22 mouse cellular contexts compared by ENCODE assay signal in the genomic region with DNA sequence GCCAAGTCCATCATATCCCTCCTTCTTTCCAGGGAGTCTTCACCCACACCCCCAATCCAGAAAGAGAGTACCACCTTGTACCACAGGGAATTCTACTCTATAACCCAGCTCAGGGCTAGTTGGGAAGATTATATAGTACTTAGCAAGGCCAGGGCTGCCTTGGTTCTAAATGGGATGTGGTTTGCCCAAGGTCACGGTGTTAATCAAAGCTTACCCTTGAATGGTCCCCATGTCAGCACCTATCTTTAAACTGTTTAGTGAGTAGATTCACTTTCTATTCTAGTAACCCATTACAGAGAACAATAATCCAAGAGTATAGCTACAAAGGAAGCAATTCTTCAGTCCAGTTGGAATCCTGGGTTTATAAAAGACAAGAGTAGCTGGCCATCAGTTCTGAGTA. TPM values are rescaled to one million over a fixed set of nuclear protein-coding genes. Genes with fewer than 3 reads are reported as not detected.
"Had no signal": no experiment of that assay in that cellular context is flagged by ENCODE, and none has a peak within 500 bp of the region (broad histone marks: within the 10 kb centered on the region; RNA-seq: fewer than 3 reads in every experiment).

No protein-coding gene starts in this region.

- H3K27me3 ChIP-seq: liver, embryonic 15.5 days; lung, embryonic 15.5 days; midbrain, embryonic 13.5 days; midbrain, embryonic 15.5 days; neural tube, embryonic 13.5 days; neural tube, embryonic 15.5 days had no signal

- H3K4me2 ChIP-seq: liver, embryonic 13.5 days; liver, embryonic 15.5 days; lung, embryonic 15.5 days; midbrain, embryonic 11.5 days; midbrain, embryonic 13.5 days; midbrain, embryonic 15.5 days; neural tube, embryonic 13.5 days; neural tube, embryonic 15.5 days had no signal

- H3K4me3 ChIP-seq: liver, embryonic 13.5 days; liver, embryonic 15.5 days; lung, embryonic 15.5 days; megakaryocyte, embryonic 14.5 days; midbrain, embryonic 13.5 days; midbrain, embryonic 15.5 days; neural tube, embryonic 13.5 days; neural tube, embryonic 15.5 days had no signal

- H3K27ac ChIP-seq: liver, embryonic 13.5 days; liver, embryonic 15.5 days; lung, embryonic 15.5 days; macrophage; midbrain, embryonic 13.5 days; midbrain, embryonic 15.5 days; neural tube, embryonic 13.5 days; neural tube, embryonic 15.5 days had no signal

- H3K9ac ChIP-seq: liver, embryonic 13.5 days; liver, embryonic 15.5 days; liver, postnatal 0 days; lung, embryonic 15.5 days; midbrain, embryonic 13.5 days; midbrain, embryonic 15.5 days; neural tube, embryonic 13.5 days; neural tube, embryonic 15.5 days had no signal

- H3K36me3 ChIP-seq: liver, embryonic 13.5 days; liver, embryonic 15.5 days; lung, embryonic 15.5 days; midbrain, embryonic 13.5 days; midbrain, embryonic 15.5 days; neural tube, embryonic 13.5 days; neural tube, embryonic 15.5 days had no signal

- H3K4me1 ChIP-seq: midbrain, embryonic 13.5 days; midbrain, embryonic 15.5 days; neural tube, embryonic 13.5 days; neural tube, embryonic 15.5 days had no signal

- H3K9me3 ChIP-seq: liver, embryonic 13.5 days; liver, embryonic 15.5 days; lung, embryonic 15.5 days; megakaryocyte, embryonic 14.5 days; midbrain, embryonic 13.5 days; midbrain, embryonic 15.5 days; neural tube, embryonic 13.5 days; neural tube, embryonic 15.5 days had no signal

- ATAC-seq: liver, postnatal 0 days; lung, postnatal 0 days; midbrain, embryonic 13.5 days; midbrain, embryonic 15.5 days had no signal

- DNase-seq: liver, embryonic 13.5 days; liver, postnatal 0 days; lung, adult 2 months; lung, postnatal 14 days; lung, postnatal 36 days; right cerebral cortex, postnatal 14 days; thymus, adult 18-20 months; thymus, postnatal 14 days; thymus, postnatal 36 days had no signal

RNA-seq across cellular contexts. Expression of gene Fasl, which starts 23.3 kb away (rescaled TPM):
- polyA plus RNA-seq: liver, embryonic 13.5 days; macrophage; neural tube, embryonic 11.5 days; stomach, embryonic 14.5 days; stomach, embryonic 16.5 days had no signal
